Mouse (Mus musculus) subcutaneous adipose tissue, adult 2 months (tissue): Measurements from ENCODE around the gene Ddx58. TPM values are rescaled to one million over a fixed set of nuclear protein-coding genes. Genes with fewer than 3 reads are reported as not detected.

Experiments
- polyA plus RNA-seq: library from polyadenylated mRNA; depleted of rRNA; stranded (reverse); fragments of >200 nt; gene quantifications from 2 replicates; pipeline ENCODE4 v1.2.3, GENCODE M21; 2012; ENCODE audit warnings: low replicate concordance; rRNA removed

The Ddx58 gene
- 20.4 and 25.3 TPM in 2 replicates for polyA plus RNA-seq

GRCm38 (mm10) chr4:40239409-40240271 is at the start of gene Ddx58:
TSS of gene Ddx58 (minus strand) at chr4:40239828.

GRCm38 (mm10) chr4:40279276-40279900 is 39.8 kb upstream of the Ddx58 start, which contains the start of gene Ndufb6:
TSS of gene Ndufb6 (minus strand) at chr4:40279421.

GRCm38 (mm10) chr4:40269430-40270032 is 29.9 kb upstream of the Ddx58 start, which contains the start of the genes Smim27 and Topors:
TSS of gene Smim27 (plus strand) at chr4:40269579.
TSS of gene Topors (minus strand) at chr4:40269850.

Other genes with a start within 250 kb of the Ddx58 start
- 119 and 137 TPM in 2 replicates for gene Aco1, start 96.7 kb downstream of the Ddx58 start, polyA plus RNA-seq
- 17.7 and 23.0 TPM in 2 replicates for gene Smim27, start 29.8 kb upstream of the Ddx58 start, polyA plus RNA-seq
- gene Topors, start 30.0 kb upstream of the Ddx58 start, polyA plus RNA-seq: 3.9 and 6.7 TPM in 2 replicates
- gene Ndufb6, start 39.6 kb upstream of the Ddx58 start, polyA plus RNA-seq: 105 and 137 TPM in 2 replicates
- gene Tmem215, start 232.4 kb upstream of the Ddx58 start, polyA plus RNA-seq: 0.13 TPM in 1 of 2 replicates, not detected in the other